Mouse (Mus musculus): ENCODE data around the gene Smarca2. TPM values are rescaled to one million over a fixed set of nuclear protein-coding genes. Genes with fewer than 3 reads are reported as not detected.

The Smarca2 gene
- total and polyA plus RNA-seq, 2 experiments from 2014 or later = 135 to 192 TPM

GRCm38 (mm10) chr19:26606321-26607155 lies 1.7 kb downstream of the Smarca2 start:
- Histone ChIP-seq H3K4me2 (ENCODE audit: low read depth) (peak overlapping the region; percentile 96), H3K9ac (peak overlapping the region; percentile 70), H3K4me3 (ENCODE audit: low read depth, low read length) (peak overlapping the region; percentile 63), H3K4me1 (ENCODE audit: insufficient read depth) (peaks cover 4% of the 10 kb centered on the region), H3K27ac (ENCODE audit: low read depth, low read length) (peak overlapping the region; percentile 89), H3K9me3 (ENCODE audit: low read length) (no peaks in the 10 kb centered on the region), H3K27me3 (ENCODE audit: insufficient read depth, low read length) (no peaks in the 10 kb centered on the region), H3K36me3 (ENCODE audit: insufficient read depth) (no peaks in the 10 kb centered on the region)
- peak; percentile 51 for TF ChIP-seq CTCF (IDR thresholded peaks at IDR 0.05; ENCODE audit: low read depth)
- ATAC-seq = 0 out of 2 replicates have a peak, but pooled peaks have one; percentile 0
- DNase-seq = peak; percentile 63
- WGBS = 1% methylated on average over 62 of the region's 63 CpGs

- Histone ChIP-seq H3K9ac (peak overlapping the region; percentile 70), H3K36me3 (ENCODE audit: insufficient read depth) (no peaks in the 10 kb centered on the region), H3K27me3 (ENCODE audit: insufficient read depth, low read length) (no peaks in the 10 kb centered on the region), H3K4me3 (ENCODE audit: low read depth, low read length) (peak overlapping the region; percentile 63), H3K4me1 (ENCODE audit: insufficient read depth) (peaks cover 4% of the 10 kb centered on the region), H3K4me2 (ENCODE audit: low read depth) (peak overlapping the region; percentile 96), H3K9me3 (ENCODE audit: low read length) (no peaks in the 10 kb centered on the region), H3K27ac (ENCODE audit: low read depth, low read length) (peak overlapping the region; percentile 89)
- ATAC-seq = no peak
- TF ChIP-seq CTCF (IDR thresholded peaks at IDR 0.05; ENCODE audit: low read depth) = no peak
- peak; percentile 63 for DNase-seq
- under 1% methylated on average over 46 of the region's 56 CpGs for WGBS
These were observed 2.3 kb downstream of the Smarca2 start for GRCm38 (mm10) chr19:26607156-26607536.

GRCm38 (mm10) chr19:26607551-26608433 lies 2.9 kb downstream of the Smarca2 start:
- Histone ChIP-seq H3K4me2 (ENCODE audit: low read depth) (peak overlapping the region; percentile 96), H3K36me3 (ENCODE audit: insufficient read depth) (no peaks in the 10 kb centered on the region), H3K4me1 (ENCODE audit: insufficient read depth) (peaks cover 4% of the 10 kb centered on the region), H3K27me3 (ENCODE audit: insufficient read depth, low read length) (no peaks in the 10 kb centered on the region), H3K9ac (peak overlapping the region; percentile 70), H3K9me3 (ENCODE audit: low read length) (no peaks in the 10 kb centered on the region), H3K4me3 (ENCODE audit: low read depth, low read length) (peak overlapping the region; percentile 63), H3K27ac (ENCODE audit: low read depth, low read length) (peak overlapping the region; percentile 89)
- TF ChIP-seq CTCF (IDR thresholded peaks at IDR 0.05; ENCODE audit: low read depth) = no peak
- under 1% methylated on average over 39 of the region's 39 CpGs for WGBS
- no peak for ATAC-seq
- DNase-seq = peak; percentile 27

- no peak for DNase-seq
- Histone ChIP-seq H3K9me3 (ENCODE audit: low read length) (no peaks in the 10 kb centered on the region), H3K27ac (ENCODE audit: low read depth, low read length) (no peak overlapping the region), H3K27me3 (ENCODE audit: insufficient read depth, low read length) (no peaks in the 10 kb centered on the region), H3K4me2 (ENCODE audit: low read depth) (peak overlapping the region; percentile 96), H3K36me3 (ENCODE audit: insufficient read depth) (no peaks in the 10 kb centered on the region), H3K4me1 (ENCODE audit: insufficient read depth) (peaks cover 4% of the 10 kb centered on the region), H3K4me3 (ENCODE audit: low read depth, low read length) (peak overlapping the region; percentile 63), H3K9ac (0 out of 2 replicates have a peak overlapping the region, but pooled peaks have one; percentile 70)
- no peak for ATAC-seq
- 5% methylated on average over 7 of the region's 7 CpGs for WGBS
- no peak for TF ChIP-seq CTCF (IDR thresholded peaks at IDR 0.05; ENCODE audit: low read depth)
These were observed 3.6 kb downstream of the Smarca2 start for GRCm38 (mm10) chr19:26608434-26608812.

GRCm38 (mm10) chr19:26609637-26610036 lies 4.8 kb downstream of the Smarca2 start:
- no peak overlapping the region for H3K9ac ChIP-seq
- TF ChIP-seq CTCF (IDR thresholded peaks at IDR 0.05; ENCODE audit: low read depth) = no peak
- peaks cover 4% of the 10 kb centered on the region; the same call in 1 of the 2 replicates for H3K4me1 ChIP-seq (ENCODE audit: insufficient read depth)
- H3K27me3 ChIP-seq (ENCODE audit: insufficient read depth, low read length) = no peaks in the 10 kb centered on the region
- H3K4me3 ChIP-seq (ENCODE audit: low read depth, low read length) = no peak overlapping the region
- 31% methylated on average over 2 of the region's 2 CpGs for WGBS
- no peaks in the 10 kb centered on the region for H3K9me3 ChIP-seq (ENCODE audit: low read length)
- no peak overlapping the region for H3K27ac ChIP-seq (ENCODE audit: low read depth, low read length)
- no peaks in the 10 kb centered on the region for H3K36me3 ChIP-seq (ENCODE audit: insufficient read depth)
- ATAC-seq (no peak), DNase-seq (no peak)
- no peak overlapping the region for H3K4me2 ChIP-seq (ENCODE audit: low read depth)

- H3K9me3 ChIP-seq (ENCODE audit: low read length) = no peaks in the 10 kb centered on the region
- no peak for DNase-seq
- H3K4me3 ChIP-seq (ENCODE audit: low read depth, low read length) = no peak overlapping the region
- 67% methylated on average over 4 of the region's 4 CpGs for WGBS
- no peak for TF ChIP-seq CTCF (IDR thresholded peaks at IDR 0.05; ENCODE audit: low read depth)
- no peaks in the 10 kb centered on the region for H3K36me3 ChIP-seq (ENCODE audit: insufficient read depth)
- H3K4me2 ChIP-seq (ENCODE audit: low read depth) = no peak overlapping the region
- H3K27me3 ChIP-seq (ENCODE audit: insufficient read depth, low read length) = no peaks in the 10 kb centered on the region
- H3K4me1 ChIP-seq (ENCODE audit: insufficient read depth) = peaks cover 4% of the 10 kb centered on the region; the same call in 1 of the 2 replicates
- H3K27ac ChIP-seq (ENCODE audit: low read depth, low read length) = no peak overlapping the region
- ATAC-seq = no peak
- H3K9ac ChIP-seq = no peak overlapping the region
These were observed 8.1 kb downstream of the Smarca2 start for GRCm38 (mm10) chr19:26612995-26613394.

All from forebrain, postnatal 0 days (tissue).